Comparison of ENCODE assay signal across 18 mouse cellular contexts in the genomic region with DNA sequence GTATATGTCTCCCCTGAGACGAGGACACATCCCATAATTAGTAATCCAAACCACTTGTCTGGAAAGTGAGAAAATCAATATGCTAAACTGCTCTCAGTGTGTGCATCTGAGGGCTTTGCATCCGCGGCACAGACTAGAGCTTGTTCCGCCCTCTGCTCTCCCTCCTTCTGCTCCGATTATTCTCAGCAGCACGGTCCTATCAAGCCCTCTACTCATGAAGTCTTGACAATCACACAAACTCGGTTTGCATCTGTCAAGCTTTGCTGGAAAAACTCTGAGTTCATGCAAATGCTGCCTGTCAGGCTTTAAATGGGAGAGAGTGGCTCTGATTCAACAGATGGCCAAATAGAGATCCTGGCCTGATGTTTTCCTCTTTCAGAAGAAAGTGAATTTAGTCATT.
DNase-seq lines count a peak whose midpoint lies in the region; ATAC-seq and TF ChIP-seq lines count a peak whose summit lies in the region.
"Had no signal": no experiment of that assay in that cellular context is flagged by ENCODE, and none has a peak within 500 bp of the region (broad histone marks: within the 10 kb centered on the region; RNA-seq: fewer than 3 reads in every experiment).

No protein-coding gene starts in this region.

- H3K4me3 ChIP-seq in hindbrain, postnatal 0 days (ENCODE audit: low read length), result no peak overlapping the region
- no peak overlapping the region for H3K4me3 ChIP-seq in hindbrain, embryonic 10.5 days
- H3K4me3 ChIP-seq in midbrain, embryonic 16.5 days (ENCODE audit: low read depth, low read length), result no peak overlapping the region
- H3K4me3 ChIP-seq: embryonic facial prominence, embryonic 15.5 days; heart, embryonic 12.5 days; lung, embryonic 15.5 days; myocyte had no signal

- DNase-seq in hindbrain, postnatal 0 days (ENCODE audit: low spot score), result peak; percentile 8
- no peak for DNase-seq in hindbrain, embryonic 10.5 days (ENCODE audit: low spot score)
- DNase-seq in brain, adult 2 months (ENCODE audit: low read depth, low spot score), result peak; percentile 4
- peak; percentile 82 for DNase-seq in brain, embryonic 14.5 days (ENCODE audit: low read depth)
- DNase-seq in cerebellum, postnatal 10 days, result no peak
- no peak for DNase-seq in cerebellum, postnatal 4 days (ENCODE audit: low spot score in 2 of 2)
- DNase-seq: adrenal gland, postnatal 25 days; cerebellum, postnatal 14 days; gastrocnemius, postnatal 36 days; heart, postnatal 36 days; right cerebral cortex, postnatal 25 days had no signal

- no peaks in the 10 kb centered on the region for H3K9me3 ChIP-seq in hindbrain, postnatal 0 days (ENCODE audit: low read length)
- no peaks in the 10 kb centered on the region for H3K9me3 ChIP-seq in hindbrain, embryonic 10.5 days
- no peaks in the 10 kb centered on the region for H3K9me3 ChIP-seq in midbrain, embryonic 16.5 days (replicated peaks; ENCODE audit: control insufficient read depth, low read length, poor library complexity, severe bottlenecking)
- H3K9me3 ChIP-seq: embryonic facial prominence, embryonic 15.5 days; heart, embryonic 12.5 days; lung, embryonic 15.5 days had no signal

- no peaks in the 10 kb centered on the region for H3K27me3 ChIP-seq in hindbrain, postnatal 0 days (ENCODE audit: insufficient read depth, low read length)
- no peaks in the 10 kb centered on the region for H3K27me3 ChIP-seq in hindbrain, embryonic 10.5 days (ENCODE audit: insufficient read depth, poor library complexity, severe bottlenecking)
- no peaks in the 10 kb centered on the region for H3K27me3 ChIP-seq in midbrain, embryonic 16.5 days (ENCODE audit: control insufficient read depth, insufficient read depth, low read depth, low read length)
- H3K27me3 ChIP-seq: embryonic facial prominence, embryonic 15.5 days; heart, embryonic 12.5 days; lung, embryonic 15.5 days had no signal

- no peak overlapping the region for H3K9ac ChIP-seq in hindbrain, postnatal 0 days (replicated peaks; ENCODE audit: low read length)
- no peak overlapping the region for H3K9ac ChIP-seq in midbrain, embryonic 16.5 days (ENCODE audit: low read depth, low read length)
- H3K9ac ChIP-seq: embryonic facial prominence, embryonic 15.5 days; heart, embryonic 12.5 days; lung, embryonic 15.5 days had no signal

- H3K4me1 ChIP-seq in hindbrain, postnatal 0 days (ENCODE audit: insufficient read depth, low read length), result no peaks in the 10 kb centered on the region
- H3K4me1 ChIP-seq in hindbrain, embryonic 10.5 days (replicated peaks), result no peaks in the 10 kb centered on the region
- no peaks in the 10 kb centered on the region for H3K4me1 ChIP-seq in midbrain, embryonic 16.5 days (ENCODE audit: control insufficient read depth, insufficient read depth, low read length)
- H3K4me1 ChIP-seq: embryonic facial prominence, embryonic 15.5 days; heart, embryonic 12.5 days; lung, embryonic 15.5 days had no signal

- peak overlapping the region; percentile 39; the same call in 1 of the 2 replicates for H3K4me2 ChIP-seq in hindbrain, postnatal 0 days (ENCODE audit: low read depth, low read length)
- H3K4me2 ChIP-seq in midbrain, embryonic 16.5 days (ENCODE audit: low read length), result peak overlapping the region; percentile 23
- H3K4me2 ChIP-seq: embryonic facial prominence, embryonic 15.5 days; heart, embryonic 12.5 days; lung, embryonic 15.5 days had no signal

- no peak overlapping the region for H3K27ac ChIP-seq in hindbrain, postnatal 0 days
- no peak overlapping the region for H3K27ac ChIP-seq in hindbrain, embryonic 10.5 days
- no peak overlapping the region for H3K27ac ChIP-seq in midbrain, embryonic 16.5 days (ENCODE audit: low read length)
- H3K27ac ChIP-seq: embryonic facial prominence, embryonic 15.5 days; lung, embryonic 15.5 days had no signal

- no peaks in the 10 kb centered on the region for H3K36me3 ChIP-seq in hindbrain, postnatal 0 days (ENCODE audit: insufficient read depth, low read length)
- no peaks in the 10 kb centered on the region for H3K36me3 ChIP-seq in hindbrain, embryonic 10.5 days
- H3K36me3 ChIP-seq in midbrain, embryonic 16.5 days (ENCODE audit: control insufficient read depth, insufficient read depth, low read length), result no peaks in the 10 kb centered on the region
- H3K36me3 ChIP-seq: embryonic facial prominence, embryonic 15.5 days; heart, embryonic 12.5 days; lung, embryonic 15.5 days had no signal

- no peak for ATAC-seq in hindbrain, postnatal 0 days
- no peak for ATAC-seq in midbrain, embryonic 16.5 days
- ATAC-seq: CD4-positive, CD25-positive, alpha-beta regulatory T cell, adult 4 months; intestine, embryonic 16.5 days had no signal

- WGBS in hindbrain, postnatal 0 days, result 32% methylated on average over 7 of the region's 7 CpGs
- WGBS in hindbrain, embryonic 10.5 days, result 61% methylated on average over 7 of the region's 7 CpGs
- WGBS in midbrain, embryonic 16.5 days, result 13% methylated on average over 7 of the region's 7 CpGs

- TF ChIP-seq POLR2A in brain, embryonic 14.5 days (IDR thresholded peaks at IDR 0.05; ENCODE audit: borderline replicate concordance, extremely low read depth, insufficient read depth, insufficient read length, poor library complexity, severe bottlenecking), result no peak

- TF ChIP-seq CTCF in hindbrain, postnatal 0 days (IDR thresholded peaks at IDR 0.05; ENCODE audit: low read depth), result no peak
- TF ChIP-seq CTCF in brain, embryonic 14.5 days (IDR thresholded peaks at IDR 0.05; ENCODE audit: borderline replicate concordance, extremely low read depth, insufficient read depth, insufficient read length), result no peak

Comparison
In these comparisons a context has a peak if more than half of its experiments do, and no peak if none do; other contexts are left out.
1. DNase-seq: peak in hindbrain, postnatal 0 days (single experiment), brain, adult 2 months (single experiment) and brain, embryonic 14.5 days (single experiment); none in hindbrain, embryonic 10.5 days (single experiment), cerebellum, postnatal 10 days (0 of 2) and cerebellum, postnatal 4 days (0 of 2).